Mouse (Mus musculus) activated CD4-positive, CD25-positive, alpha-beta regulatory T cell, adult 4 months (primary cell): Measurements from ENCODE around the gene Rab33a. TPM values are rescaled to one million over a fixed set of nuclear protein-coding genes. Genes with fewer than 3 reads are reported as not detected.

ENCODE experiments used
- ATAC-seq: one replicate; pipeline ENCODE4 v1.8.0; 2017
- polyA plus RNA-seq, 2 experiments: library from polyadenylated mRNA; unstranded; fragments of 100-300 nt; shearing (Covaris generic); gene quantifications; one replicate each; pipeline ENCODE4 v1.2.1; 2017

Rab33a gene
- polyA plus RNA-seq: 1 to 10 TPM; 1.0 to 1.4 TPM

GRCm38 (mm10) chrX:48518808-48519548, at the start of gene Rab33a:
Rab33a (plus strand) TSS chrX:48519285.
- no peak for ATAC-seq

DNA sequence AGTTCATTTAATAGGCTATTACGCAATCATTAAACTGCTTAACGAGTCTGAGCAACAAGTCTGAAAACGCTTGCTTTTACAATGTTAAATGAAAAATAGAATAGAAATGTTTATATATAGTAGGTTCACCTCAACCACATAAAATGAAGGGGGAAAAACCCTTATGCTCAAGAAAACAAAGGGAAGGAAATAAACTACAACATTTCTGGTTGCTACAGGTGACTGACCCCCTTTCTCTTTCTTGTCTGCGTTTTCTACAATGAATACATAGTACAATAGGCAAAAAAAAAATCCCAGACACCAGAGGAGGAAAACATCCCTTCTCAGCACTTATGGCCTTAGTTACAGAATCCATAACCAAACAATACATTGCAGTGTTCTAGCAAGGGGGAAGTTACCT, 38.0 kb upstream of the Rab33a start:
- peak; percentile 73 for ATAC-seq

DNA sequence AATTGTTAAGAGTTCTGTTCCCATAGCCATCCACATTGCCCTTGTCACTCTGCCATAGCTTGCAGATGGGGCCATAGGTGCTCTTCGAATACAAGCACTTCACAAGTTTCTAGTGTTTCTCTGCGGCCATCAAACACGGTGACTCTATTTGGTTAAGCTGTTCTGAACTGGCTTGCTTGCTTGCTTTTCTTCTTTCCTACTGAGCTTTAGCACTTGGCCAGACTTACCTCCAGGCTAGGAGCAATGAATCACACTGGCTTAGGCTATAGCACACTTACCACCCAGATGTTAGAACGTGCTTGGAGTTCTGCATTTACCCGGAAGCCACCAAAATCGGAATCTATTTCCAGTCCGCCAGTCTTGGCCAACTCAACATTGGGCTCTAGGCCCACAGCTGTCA, 37.4 kb upstream of the Rab33a start:
- no peak for ATAC-seq

DNA sequence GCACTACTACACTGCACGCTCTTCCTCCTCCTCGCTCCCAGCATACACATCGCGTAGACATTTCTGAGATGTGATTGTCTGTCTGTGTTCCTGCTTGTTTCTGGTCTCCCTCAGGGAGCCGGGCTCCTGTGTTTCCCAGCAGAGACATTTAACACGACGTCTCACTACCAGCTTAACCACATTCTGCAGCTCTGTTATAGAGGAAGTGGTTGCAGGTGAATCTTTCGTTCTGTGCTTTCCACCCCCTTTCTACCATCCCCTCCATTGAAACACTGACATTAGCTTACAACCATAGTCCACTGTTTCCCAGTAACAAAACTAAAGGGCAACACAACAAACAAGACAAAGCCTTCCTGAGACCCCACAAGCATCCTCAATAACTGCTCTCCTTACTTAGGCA, 25.3 kb upstream of the Rab33a start:
- peak; percentile 63 for ATAC-seq

DNA sequence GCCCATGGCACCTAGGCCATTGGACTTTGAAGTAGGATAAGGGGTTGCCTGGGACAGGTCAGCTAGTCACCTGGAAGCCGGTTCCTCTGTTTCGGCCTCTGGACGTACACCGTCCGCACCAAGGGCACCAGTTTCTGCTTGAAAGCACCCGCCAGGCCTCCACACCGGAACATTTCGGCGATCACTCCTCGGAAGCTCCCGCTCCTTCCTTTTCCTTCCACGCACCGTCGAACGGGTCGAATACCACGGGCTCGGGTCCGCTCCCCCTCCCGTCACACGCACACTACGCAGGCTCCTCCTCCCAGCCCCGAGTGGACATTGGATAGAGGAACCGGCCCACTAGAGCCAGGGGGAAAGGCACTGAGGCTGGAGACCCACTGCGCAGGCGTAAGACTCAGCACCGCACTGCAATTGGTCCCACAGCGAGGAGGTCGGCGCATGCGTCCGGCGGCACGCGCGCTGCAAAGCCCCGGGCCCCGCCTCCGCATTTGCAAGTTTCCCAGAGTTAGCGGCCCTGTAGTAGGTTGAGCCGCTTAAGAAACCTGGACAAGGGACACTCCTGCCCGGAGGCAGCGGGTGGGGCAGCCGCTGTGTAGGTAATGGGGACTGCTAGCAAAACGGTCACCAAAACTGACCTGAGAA, 5.8 kb upstream of the Rab33a start, which contains the start of gene Aifm1:
Gene Aifm1, minus strand, starts transcription at position 398 of the 642 bp plus-strand sequence.
- peak; percentile 92 for ATAC-seq

DNA sequence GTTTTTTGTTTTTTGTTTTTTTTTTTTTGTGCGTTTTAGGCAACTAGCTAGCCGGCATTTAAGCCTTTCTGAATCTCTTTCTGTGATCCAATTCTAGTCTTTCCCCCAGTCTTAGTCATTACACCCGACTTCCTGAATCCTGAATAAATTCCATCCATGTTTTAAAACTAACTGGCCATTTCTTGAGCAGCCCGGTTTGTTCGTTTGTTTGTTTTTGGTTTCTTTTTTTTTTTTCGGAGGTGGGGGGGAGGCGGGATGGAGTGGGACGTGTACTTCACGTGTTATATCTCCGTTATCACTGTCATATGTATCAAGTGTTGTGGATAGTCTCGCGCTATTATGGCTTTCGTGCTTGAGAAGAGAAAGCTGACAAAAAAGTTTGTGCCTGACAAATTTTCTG, 5.3 kb upstream of the Rab33a start:
- no peak for ATAC-seq

- no peak for ATAC-seq
These were observed 776 bp upstream of the Rab33a start for GRCm38 (mm10) chrX:48518211-48518807.

GRCm38 (mm10) chrX:48519549-48520085, 532 bp downstream of the Rab33a start:
- no peak for ATAC-seq

GRCm38 (mm10) chrX:48521651-48522050, 2.6 kb downstream of the Rab33a start:
- ATAC-seq: no peak

- ATAC-seq: no peak
These were observed 4.4 kb downstream of the Rab33a start for GRCm38 (mm10) chrX:48523512-48523911.

- no peak for ATAC-seq
These were observed 6.2 kb downstream of the Rab33a start for GRCm38 (mm10) chrX:48525332-48525731.

DNA sequence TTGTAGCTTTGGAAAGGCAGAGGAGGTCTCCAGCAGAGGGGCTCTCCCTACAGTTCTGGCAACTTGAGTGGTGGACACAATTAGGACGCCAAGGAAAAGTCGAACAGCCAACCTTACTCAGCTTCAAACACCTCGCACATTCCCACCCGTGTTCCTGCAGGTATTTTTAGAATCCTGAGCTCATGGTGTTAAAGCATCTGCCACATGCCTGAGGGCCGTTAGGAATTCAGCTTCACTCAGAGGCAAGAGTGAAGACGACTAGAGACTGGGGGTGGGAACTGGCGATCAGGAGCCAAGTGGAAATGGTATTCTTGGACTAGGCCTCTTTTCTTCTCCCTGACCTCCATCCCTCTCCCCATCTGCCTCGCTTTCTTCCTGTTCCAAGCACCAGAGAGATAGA, 6.8 kb downstream of the Rab33a start:
- no peak for ATAC-seq

DNA sequence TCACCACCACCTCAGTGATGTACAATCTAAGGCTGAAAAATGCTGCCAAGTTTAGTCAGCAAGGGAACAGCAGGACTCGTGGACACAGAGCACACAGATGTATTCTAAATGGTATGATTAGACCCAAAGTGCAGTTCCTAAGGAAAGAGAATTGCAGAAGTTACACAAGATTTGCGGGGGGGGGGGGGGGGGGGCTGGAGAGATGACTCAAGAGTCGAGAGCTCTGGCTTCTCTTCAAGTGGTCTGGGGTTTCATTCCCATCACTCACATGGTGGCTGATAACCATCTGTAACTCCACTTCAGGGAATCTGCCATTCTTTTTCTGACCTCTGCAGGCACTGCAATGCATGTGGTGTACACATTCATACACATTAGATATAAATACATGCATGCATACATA, 7.3 kb downstream of the Rab33a start:
- ATAC-seq: no peak

DNA sequence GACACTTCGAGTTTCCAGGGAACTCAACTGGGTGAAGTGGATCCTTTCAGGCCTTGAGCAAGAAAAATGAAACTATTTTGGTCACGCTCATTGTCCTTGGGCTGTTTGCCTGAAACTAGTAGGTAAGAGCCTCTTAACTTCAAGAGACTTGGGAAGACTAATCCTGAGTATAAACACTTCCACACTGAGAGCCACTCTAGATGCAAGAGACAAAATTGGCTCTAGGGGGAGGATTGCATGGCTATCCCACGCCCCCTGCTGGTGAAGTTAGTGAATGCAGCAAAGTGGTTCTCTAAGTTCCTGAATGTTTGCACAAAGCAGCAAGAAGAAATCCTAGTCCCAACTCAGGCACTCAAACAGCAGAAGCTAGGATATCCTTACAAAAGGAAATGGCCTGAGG, 13.1 kb downstream of the Rab33a start:
- no peak for ATAC-seq

Other genes with a start within 250 kb of the Rab33a start
- gene Bcorl1, start 177.9 kb upstream of the Rab33a start, polyA plus RNA-seq: 1 to 10 TPM; 1.7 to 2.1 TPM
- 10 to 100 TPM; 29.1 to 30.6 TPM for gene Elf4, start 56.2 kb upstream of the Rab33a start, polyA plus RNA-seq
- gene Aifm1, start 5.7 kb upstream of the Rab33a start, polyA plus RNA-seq: 10 to 100 TPM; 30.9 to 40.1 TPM
- gene Zfp280c, start 75.2 kb downstream of the Rab33a start, polyA plus RNA-seq: 10 to 100 TPM; 15.6 to 17.7 TPM
- 10 to 100 TPM; 11.9 to 12.6 TPM for gene Slc25a14, start 104.1 kb downstream of the Rab33a start, polyA plus RNA-seq
- gene Gpr119, start 155.2 kb downstream of the Rab33a start, polyA plus RNA-seq: not detected
- 10 to 100 TPM in 1 of 2 experiments, 1 to 10 TPM in 1; 8.2 to 19.8 TPM for gene Rbmx2, start 175.7 kb downstream of the Rab33a start, polyA plus RNA-seq